Mouse (Mus musculus) ovary, postnatal 14 days (tissue): Measurements from ENCODE around the gene Jchain.

Source experiments
- DNase-seq: peaks from one replicate; pipeline ENCODE4 v3.0.0; 2022; ENCODE audit warnings: low spot score

Jchain gene

GRCm38 (mm10) chr5:88530908-88531307 lies 3.2 kb upstream of the Jchain start:
- DNase-seq = no peak

GRCm38 (mm10) chr5:88519232-88519631 lies 8.5 kb downstream of the Jchain start:
- DNase-seq = peak; percentile 5

GRCm38 (mm10) chr5:88508990-88509389 lies 18.7 kb downstream of the Jchain start:
- DNase-seq = no peak

- DNase-seq = no peak
Measured at GRCm38 (mm10) chr5:88508555-88508954, 19.1 kb downstream of the Jchain start.

DNA sequence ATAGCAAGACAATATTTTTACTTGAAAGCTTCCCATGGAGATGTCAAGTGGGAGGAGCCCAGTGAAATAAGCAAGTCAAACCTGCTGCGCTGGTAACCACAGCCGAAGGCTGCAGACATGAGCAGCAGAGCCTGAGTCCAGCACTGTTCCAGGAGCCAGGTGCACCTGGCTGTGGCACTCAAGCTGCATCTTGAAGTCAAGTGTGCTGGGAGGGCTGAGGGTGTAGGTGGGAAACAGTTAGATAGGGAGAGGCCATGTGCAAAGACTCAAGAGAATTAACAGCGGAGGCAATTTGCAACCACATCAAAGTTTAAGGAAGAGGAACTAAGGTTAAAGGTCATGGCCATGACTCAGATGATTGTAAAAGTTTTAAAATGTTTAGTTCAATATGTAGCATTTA lies 27.9 kb downstream of the Jchain start:
- no peak for DNase-seq

DNA sequence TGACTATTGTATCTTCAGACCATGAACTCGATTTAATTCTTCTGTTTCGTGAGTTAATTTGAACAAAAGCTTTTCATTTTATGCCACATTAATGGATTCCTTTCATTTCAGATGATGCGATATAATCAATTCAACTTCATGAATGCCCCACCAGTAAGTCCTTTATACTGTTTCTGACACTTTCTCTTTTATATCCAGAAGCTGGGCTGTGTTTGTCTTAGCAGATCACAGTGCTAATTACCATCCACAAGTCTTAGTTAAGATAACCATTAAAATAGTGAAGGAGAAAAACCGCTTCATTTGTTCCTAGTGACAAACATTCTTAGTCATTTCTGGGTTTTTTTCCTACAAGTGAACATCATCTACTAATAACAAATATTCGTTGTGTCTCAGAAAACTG lies 36.6 kb downstream of the Jchain start:
- DNase-seq = no peak

- no peak for DNase-seq
Measured at GRCm38 (mm10) chr5:88489004-88489403, 38.7 kb downstream of the Jchain start.

- DNase-seq = no peak
Measured at GRCm38 (mm10) chr5:88487675-88488074, 40.0 kb downstream of the Jchain start, which contains the start of gene Enam. TSS of gene Enam (plus strand) at chr5:88487975.
